Mouse (Mus musculus) heart, embryonic 15.5 days (tissue): ENCODE measurements around the gene Tmbim4. TPM values are rescaled to one million over a fixed set of nuclear protein-coding genes. Genes with fewer than 3 reads are reported as not detected.

Experiments used
- polyA plus RNA-seq: library from polyadenylated mRNA; unstranded; fragments of >200 nt; fragmentation: Nextera tagmentation; extraction: Ambion mirVana; gene quantifications from 2 replicates; pipeline ENCODE4 v1.2.1, GENCODE M21; 2015

Tmbim4 gene
- polyA plus RNA-seq, 1 experiment from 2014 or later, result 103 TPM

Other genes starting within 250 kb of the Tmbim4 start
- gene Helb, start 88.6 kb upstream of the Tmbim4 start, polyA plus RNA-seq, result 5.9 and 6.6 TPM in 2 replicates
- 0.59 and 0.94 TPM in 2 replicates for gene Irak3, start 540 bp downstream of the Tmbim4 start, polyA plus RNA-seq
- gene Llph, start 25.5 kb downstream of the Tmbim4 start, polyA plus RNA-seq, result 26.0 and 29.4 TPM in 2 replicates